Mouse (Mus musculus) large intestine, adult 2 months (tissue): ENCODE results near the gene Sfn. TPM values are rescaled to one million over a fixed set of nuclear protein-coding genes. Genes with fewer than 3 reads are reported as not detected.

Source experiments
- DNase-seq: peaks from one replicate; pipeline ENCODE4 v3.0.0-alpha.2; 2012; ENCODE audit warnings: low read depth, low spot score
- WGBS: fragments of 180-500 bp; shearing (Covaris S2); methylation state at CpG from one replicate; pipeline ENCODE4 v1.1.7; 2018; 5-methylcytosine and 5-hydroxymethylcytosine counted together
- polyA plus RNA-seq: library from polyadenylated mRNA; depleted of rRNA; stranded (reverse); fragments of >200 nt; gene quantifications from 2 replicates; pipeline ENCODE4 v1.2.3, GENCODE M21; 2012

Sfn gene
- polyA plus RNA-seq, 1 experiment, result 211 TPM

GRCm38 (mm10) chr4:133622161-133622695, 20.3 kb upstream of the Sfn start:
- 81% methylated on average over 11 of the region's 11 CpGs for WGBS
- no peak for DNase-seq

GRCm38 (mm10) chr4:133620668-133621067, 18.7 kb upstream of the Sfn start:
- 85% methylated on average over 8 of the region's 8 CpGs for WGBS
- DNase-seq, result no peak

- no peak for DNase-seq
- WGBS, result 49% methylated on average over 4 of the region's 4 CpGs
Measured at GRCm38 (mm10) chr4:133619473-133620136, 17.6 kb upstream of the Sfn start.

- no peak for DNase-seq
- WGBS, result 94% methylated on average over 11 of the region's 11 CpGs
Measured at GRCm38 (mm10) chr4:133617936-133618335, 16.0 kb upstream of the Sfn start.

GRCm38 (mm10) chr4:133615416-133615815, 13.4 kb upstream of the Sfn start:
- no peak for DNase-seq
- WGBS, result 90% methylated on average over 10 of the region's 10 CpGs

- WGBS, result 37% methylated on average over 8 of the region's 8 CpGs
- no peak for DNase-seq
Measured at GRCm38 (mm10) chr4:133614274-133614761, 12.3 kb upstream of the Sfn start.

- 86% methylated on average over 4 of the region's 4 CpGs for WGBS
- no peak for DNase-seq
Measured at GRCm38 (mm10) chr4:133613867-133614266, 11.9 kb upstream of the Sfn start.

GRCm38 (mm10) chr4:133613026-133613425, 11.1 kb upstream of the Sfn start:
- DNase-seq, result no peak
- WGBS, result 94% methylated on average over 8 of the region's 8 CpGs

GRCm38 (mm10) chr4:133612416-133612815, 10.4 kb upstream of the Sfn start:
- 99% methylated on average over 7 of the region's 7 CpGs for WGBS
- no peak for DNase-seq

- no peak for DNase-seq
- 96% methylated on average over 5 of the region's 5 CpGs for WGBS
Measured at GRCm38 (mm10) chr4:133611815-133612214, 9.8 kb upstream of the Sfn start.

GRCm38 (mm10) chr4:133609719-133610118, 7.8 kb upstream of the Sfn start:
- no peak for DNase-seq
- 9% methylated on average over 6 of the region's 6 CpGs for WGBS

- WGBS, result 31% methylated on average over 10 of the region's 10 CpGs
- DNase-seq, result no peak
Measured at GRCm38 (mm10) chr4:133607284-133607683, 5.3 kb upstream of the Sfn start.

GRCm38 (mm10) chr4:133605330-133605729, 3.4 kb upstream of the Sfn start:
- 59% methylated on average over 9 of the region's 9 CpGs for WGBS
- DNase-seq, result no peak

- DNase-seq, result no peak
- 88% methylated on average over 6 of the region's 6 CpGs for WGBS
Measured at GRCm38 (mm10) chr4:133604856-133605255, 2.9 kb upstream of the Sfn start.

- DNase-seq, result no peak
- WGBS, result 77% methylated on average over 7 of the region's 7 CpGs
Measured at GRCm38 (mm10) chr4:133604175-133604574, 2.2 kb upstream of the Sfn start.

- WGBS, result 90% methylated on average over 5 of the region's 5 CpGs
- DNase-seq, result no peak
Measured at GRCm38 (mm10) chr4:133603056-133603455, 1.1 kb upstream of the Sfn start.

GRCm38 (mm10) chr4:133600306-133600705, 1.7 kb downstream of the Sfn start:
- DNase-seq, result no peak

GRCm38 (mm10) chr4:133599571-133600073, 2.3 kb downstream of the Sfn start:
- DNase-seq, result peak; percentile 88
- WGBS, result under 1% methylated on average over 50 of the region's 50 CpGs

More at GRCm38 (mm10) chr4:133600306-133600705, 1.7 kb downstream of the Sfn start:
- 7% methylated on average over 9 of the region's 9 CpGs for WGBS

GRCm38 (mm10) chr4:133599116-133599515, 2.9 kb downstream of the Sfn start:
- 13% methylated on average over 7 of the region's 7 CpGs for WGBS
- no peak for DNase-seq

GRCm38 (mm10) chr4:133598616-133599015, 3.4 kb downstream of the Sfn start:
- WGBS, result 17% methylated on average over 4 of the region's 4 CpGs
- DNase-seq, result peak; percentile 85

- DNase-seq, result no peak
- 84% methylated on average over 6 of the region's 6 CpGs for WGBS
Measured at GRCm38 (mm10) chr4:133596084-133596483, 5.9 kb downstream of the Sfn start.
